Mouse (Mus musculus): ENCODE measurements around the gene Aurkb. TPM values are rescaled to one million over a fixed set of nuclear protein-coding genes. Genes with fewer than 3 reads are reported as not detected.

The Aurkb gene
- polyA plus RNA-seq, 1 experiment from 2014 or later: 122 TPM

Other genes with a start within 250 kb of the Aurkb start
- 110 and 117 TPM in 2 replicates for gene Ndel1, start 173.8 kb upstream of the Aurkb start, polyA plus RNA-seq (2015; fragmentation: Nextera tagmentation; extraction: Ambion mirVana)
- gene Rnf222, start 157.1 kb upstream of the Aurkb start, polyA plus RNA-seq (2015; fragmentation: Nextera tagmentation; extraction: Ambion mirVana): 3.4 and 3.5 TPM in 2 replicates
- 985 and 994 TPM in 2 replicates for gene Rpl26, start 144.1 kb upstream of the Aurkb start, polyA plus RNA-seq (2015; fragmentation: Nextera tagmentation; extraction: Ambion mirVana)
- not detected in 2 replicates for gene Odf4, start 118.6 kb upstream of the Aurkb start, polyA plus RNA-seq (2015; fragmentation: Nextera tagmentation; extraction: Ambion mirVana)
- gene Arhgef15, start 88.2 kb upstream of the Aurkb start, polyA plus RNA-seq (2015; fragmentation: Nextera tagmentation; extraction: Ambion mirVana): 8.0 and 9.7 TPM in 2 replicates
- gene Slc25a35, start 77.5 kb upstream of the Aurkb start, polyA plus RNA-seq (2015; fragmentation: Nextera tagmentation; extraction: Ambion mirVana): 6.0 and 10.0 TPM in 2 replicates
- 49.5 and 52.3 TPM in 2 replicates for gene Rangrf, start 70.5 kb upstream of the Aurkb start, polyA plus RNA-seq (2015; fragmentation: Nextera tagmentation; extraction: Ambion mirVana)
- 26.1 and 27.5 TPM in 2 replicates for gene Pfas, start 37.2 kb upstream of the Aurkb start, polyA plus RNA-seq (2015; fragmentation: Nextera tagmentation; extraction: Ambion mirVana)
- 43.7 and 53.5 TPM in 2 replicates for gene Ctc1, start 29.7 kb upstream of the Aurkb start, polyA plus RNA-seq (2015; fragmentation: Nextera tagmentation; extraction: Ambion mirVana)
- 14.9 and 15.7 TPM in 2 replicates for gene Borcs6, start 14.1 kb downstream of the Aurkb start, polyA plus RNA-seq (2015; fragmentation: Nextera tagmentation; extraction: Ambion mirVana)
- gene Tmem107, start 25.2 kb downstream of the Aurkb start, polyA plus RNA-seq (2015; fragmentation: Nextera tagmentation; extraction: Ambion mirVana): 102 and 137 TPM in 2 replicates
- gene Vamp2, start 42.8 kb downstream of the Aurkb start, polyA plus RNA-seq (2015; fragmentation: Nextera tagmentation; extraction: Ambion mirVana): 111 and 149 TPM in 2 replicates
- gene Per1, start 49.6 kb downstream of the Aurkb start, polyA plus RNA-seq (2015; fragmentation: Nextera tagmentation; extraction: Ambion mirVana): 29.6 and 34.4 TPM in 2 replicates
- gene Hes7, start 74.8 kb downstream of the Aurkb start, polyA plus RNA-seq (2015; fragmentation: Nextera tagmentation; extraction: Ambion mirVana): 0.55 and 0.64 TPM in 2 replicates
- gene 9130213A22Rik, start 76.9 kb downstream of the Aurkb start, polyA plus RNA-seq (2015; fragmentation: Nextera tagmentation; extraction: Ambion mirVana): 0.35 and 0.51 TPM in 2 replicates
- gene Aloxe3, start 80.2 kb downstream of the Aurkb start, polyA plus RNA-seq (2015; fragmentation: Nextera tagmentation; extraction: Ambion mirVana): 7.6 and 8.9 TPM in 2 replicates
- gene Alox12b, start 111.3 kb downstream of the Aurkb start, polyA plus RNA-seq (2015; fragmentation: Nextera tagmentation; extraction: Ambion mirVana): 28.7 and 30.5 TPM in 2 replicates
- gene Alox8, start 152.2 kb downstream of the Aurkb start, polyA plus RNA-seq (2015; fragmentation: Nextera tagmentation; extraction: Ambion mirVana): 0.27 and 0.88 TPM in 2 replicates
- gene Gucy2e, start 191.4 kb downstream of the Aurkb start, polyA plus RNA-seq (2015; fragmentation: Nextera tagmentation; extraction: Ambion mirVana): 0.41 and 0.53 TPM in 2 replicates